Mouse (Mus musculus) embryo, embryonic 10 days (tissue): ENCODE results near the gene Chrnb4.

ENCODE experiments used
- DNase-seq: peaks from one replicate; pipeline ENCODE4 v3.0.0-alpha.2; 2015; ENCODE audit warnings: low spot score

The Chrnb4 gene

DNA sequence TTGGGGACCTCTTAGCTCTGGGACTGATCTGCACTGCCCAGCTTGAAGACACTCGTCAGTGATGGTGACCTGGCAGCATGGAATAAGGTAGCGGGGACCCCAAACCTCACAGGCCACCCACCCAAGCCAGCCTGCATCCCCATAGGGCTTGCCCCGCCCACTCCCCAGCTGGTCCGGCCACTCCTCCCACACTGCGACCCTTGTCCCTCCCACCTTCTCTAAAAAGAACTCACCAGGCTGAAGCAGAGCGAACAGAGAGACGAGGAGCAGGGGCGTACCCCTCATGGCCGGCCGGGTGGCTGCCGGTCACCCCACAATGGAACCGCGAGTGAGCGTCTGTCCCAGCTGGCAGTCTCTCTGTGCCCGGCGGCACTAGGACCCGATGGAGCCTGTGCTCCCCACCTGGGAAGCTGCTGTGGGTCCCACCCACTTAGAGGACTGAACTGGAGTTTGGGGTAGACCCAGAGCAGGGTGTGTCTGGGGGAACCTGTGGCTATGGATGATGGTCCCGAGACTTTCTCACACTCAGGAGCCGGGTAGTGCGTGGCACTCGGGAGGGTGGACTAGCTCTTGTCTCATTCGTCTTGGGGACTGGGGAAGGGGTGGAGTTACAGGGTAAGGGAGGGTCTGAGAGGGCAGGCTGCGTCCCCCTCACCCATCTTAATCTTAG is at the start of gene Chrnb4:
Gene Chrnb4, minus strand, starts transcription at position 569 of the 670 bp plus-strand sequence.
- peak; percentile 49 for DNase-seq

DNA sequence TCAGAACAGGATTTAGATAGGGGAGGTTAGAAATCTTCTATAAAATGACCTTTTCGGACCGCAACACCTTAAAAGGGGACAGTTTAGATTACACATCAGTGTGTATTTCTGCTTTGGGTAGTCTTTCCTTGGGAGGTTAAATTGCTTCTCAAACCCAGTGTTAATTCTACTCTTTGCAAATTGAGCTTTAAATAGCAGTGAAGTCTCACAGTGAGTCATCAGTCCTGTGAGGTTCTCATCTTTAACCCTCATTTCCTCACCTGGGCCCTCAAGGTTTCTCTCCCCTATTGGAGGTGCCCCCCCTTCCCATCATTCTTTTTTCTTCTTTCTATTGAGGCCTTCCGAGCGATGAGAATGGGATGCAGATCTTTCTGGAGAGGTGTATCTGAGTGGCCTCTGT is 48.3 kb upstream of the Chrnb4 start:
- no peak for DNase-seq

DNA sequence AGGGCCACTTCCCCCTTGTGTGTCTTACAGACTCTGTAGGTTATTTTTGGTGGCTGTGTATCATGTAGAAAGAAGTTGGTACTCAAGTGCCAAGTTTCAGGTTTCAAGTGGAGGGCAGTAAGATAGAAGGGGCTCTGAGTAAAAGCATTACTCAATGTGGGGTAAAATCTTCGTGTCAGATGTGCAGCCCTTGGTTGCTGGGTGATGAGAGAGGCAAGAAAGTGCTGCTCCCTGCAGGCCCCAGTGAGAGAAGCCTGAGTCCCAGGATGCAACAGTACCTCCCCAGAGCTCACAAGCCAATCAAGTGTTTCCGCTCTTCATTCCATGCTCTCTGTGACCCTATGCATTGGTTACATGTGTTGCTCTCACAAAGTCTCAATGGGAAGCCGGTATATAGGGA is 47.5 kb upstream of the Chrnb4 start:
- DNase-seq, result no peak

DNA sequence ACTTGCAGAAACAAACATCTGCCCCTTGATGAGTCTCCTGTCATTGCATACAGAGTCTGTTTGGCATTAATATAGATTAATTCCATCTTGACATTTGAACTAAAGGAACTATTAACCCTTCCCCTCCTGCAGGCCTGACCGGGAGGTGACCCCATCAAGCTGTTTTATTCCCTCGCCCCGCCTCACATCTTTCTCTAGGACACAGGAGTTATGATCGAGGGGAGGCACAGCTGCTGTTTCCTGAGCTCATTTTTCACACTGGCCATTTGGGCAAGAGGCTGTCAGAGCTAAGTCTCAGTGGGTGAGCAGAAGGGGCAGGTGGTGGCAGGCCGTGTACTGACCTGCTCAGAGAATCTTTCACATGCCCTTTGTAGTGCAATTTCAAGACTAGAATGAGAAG is 41.6 kb upstream of the Chrnb4 start:
- DNase-seq, result peak; percentile 84

DNA sequence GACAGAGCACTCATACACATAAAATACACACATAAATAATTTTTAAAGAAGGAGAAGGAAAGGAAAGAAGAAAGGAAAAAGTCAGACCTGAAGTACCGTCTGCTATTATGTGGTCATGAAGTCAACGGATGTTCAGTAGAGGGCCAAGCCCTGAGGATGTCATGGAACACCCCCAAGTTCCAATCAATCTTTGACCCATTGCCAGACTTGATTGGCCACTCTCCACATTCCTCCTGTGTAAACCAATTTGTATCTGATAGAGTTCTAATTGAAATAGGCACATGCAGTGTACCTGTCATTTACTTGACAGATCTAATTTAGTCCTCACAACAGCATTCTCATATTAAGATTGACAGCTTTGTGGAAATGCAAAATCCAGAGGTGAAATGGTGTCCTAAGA is 40.6 kb upstream of the Chrnb4 start:
- DNase-seq, result no peak

DNA sequence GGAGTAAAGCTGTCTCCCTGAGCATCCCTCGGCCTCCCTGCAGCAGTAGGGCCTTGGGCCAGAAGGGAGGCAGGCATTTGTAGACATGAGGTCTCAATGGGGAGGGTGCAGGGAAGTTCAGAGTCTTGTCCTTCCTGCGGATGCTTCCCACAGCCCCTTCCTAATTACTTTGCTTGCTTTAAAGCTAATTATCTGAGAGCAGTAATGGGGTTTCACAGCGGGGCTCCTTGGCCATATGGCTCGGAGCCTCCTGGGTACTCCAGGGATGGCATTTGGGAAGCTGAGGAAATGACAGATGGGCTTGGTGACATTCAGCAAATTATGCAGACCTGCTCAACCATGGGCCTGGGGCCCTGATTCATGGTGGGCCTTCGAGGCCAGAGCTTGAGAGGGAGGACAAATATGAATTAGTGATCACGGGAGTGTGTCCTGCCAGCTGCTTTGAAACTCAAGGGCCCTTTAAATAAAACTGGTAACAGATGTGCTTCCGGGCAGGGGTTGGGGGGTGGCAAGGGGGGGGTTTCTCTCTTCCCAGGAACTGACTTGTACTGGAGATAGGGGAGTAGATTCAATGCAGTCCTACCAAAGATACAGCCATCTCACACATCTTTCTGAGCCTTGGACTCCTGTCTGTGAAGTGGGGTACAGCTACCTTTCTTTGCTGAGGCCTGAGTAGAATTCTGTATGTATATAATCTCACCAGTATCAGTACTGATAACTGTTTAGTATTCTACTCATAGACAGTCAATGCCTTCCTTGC is 34.8 kb upstream of the Chrnb4 start:
- DNase-seq, result peak; percentile 61

DNA sequence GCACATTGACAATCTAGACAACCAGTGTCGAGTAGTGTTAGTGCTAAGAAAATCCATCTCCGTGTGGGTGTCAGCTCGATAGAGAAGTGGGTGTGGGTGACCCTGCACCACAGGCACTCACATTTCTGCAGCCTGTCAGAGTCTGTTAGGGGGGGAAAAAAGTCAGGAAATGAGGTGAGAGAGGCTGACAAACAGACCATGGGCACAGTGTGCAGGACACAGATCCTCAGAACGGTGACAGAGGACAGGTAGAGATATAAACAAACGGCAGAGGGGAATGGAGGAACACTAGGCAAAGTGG is 19.3 kb upstream of the Chrnb4 start:
- DNase-seq, result no peak

DNA sequence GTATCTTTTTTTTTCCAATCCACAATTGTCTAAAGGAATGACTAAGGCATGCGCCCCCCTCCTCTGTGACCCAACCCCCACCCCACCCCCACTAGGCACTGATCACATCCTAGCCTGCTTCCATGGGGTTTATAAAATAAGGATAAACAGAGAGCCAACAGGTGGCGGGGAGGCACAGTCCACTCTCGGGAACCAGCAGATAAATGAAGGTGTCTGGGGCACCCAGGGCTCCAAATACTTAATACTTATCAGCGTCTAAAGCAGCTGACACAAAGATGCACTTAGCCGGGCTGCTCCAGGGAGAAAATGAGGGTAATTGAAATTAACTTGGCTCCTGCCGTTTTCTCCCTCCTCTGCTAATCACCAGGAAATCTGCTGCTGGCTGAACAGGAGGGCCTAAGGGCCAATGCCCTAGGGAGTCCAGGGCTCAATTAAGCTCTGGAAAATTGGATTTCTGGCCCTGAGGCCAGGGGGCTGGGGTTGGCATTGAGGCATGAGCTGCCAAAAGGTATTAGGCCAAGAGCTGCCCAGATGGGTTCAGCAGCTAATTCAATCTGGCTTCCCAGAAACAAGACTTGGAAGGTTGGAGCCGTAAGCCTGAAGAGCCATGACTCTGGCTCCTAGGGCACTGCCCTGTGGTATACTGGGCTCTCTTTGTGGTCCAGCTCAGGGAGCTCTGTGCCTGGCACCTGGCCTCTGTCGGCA is 18.8 kb upstream of the Chrnb4 start:
- DNase-seq, result peak; percentile 56

DNA sequence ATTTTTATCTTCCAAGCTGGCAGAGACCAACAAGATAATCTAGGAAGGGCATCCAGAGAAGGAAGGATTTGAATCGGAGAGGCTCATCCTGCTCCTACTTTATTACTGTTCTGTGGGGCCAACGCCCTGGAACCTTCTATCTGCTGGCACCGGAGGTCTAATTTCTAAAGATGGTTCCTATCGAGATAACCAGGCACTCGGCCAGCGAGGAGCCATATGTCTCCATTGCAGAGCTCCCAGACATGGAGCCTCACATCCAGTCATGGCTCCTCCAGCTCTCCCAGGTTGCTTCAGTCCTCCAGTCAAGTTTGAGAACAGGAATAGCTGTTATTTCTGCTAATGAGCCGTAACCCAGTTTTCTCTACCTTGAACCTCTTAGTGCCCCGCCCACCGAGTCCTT is 16.7 kb upstream of the Chrnb4 start:
- no peak for DNase-seq

DNA sequence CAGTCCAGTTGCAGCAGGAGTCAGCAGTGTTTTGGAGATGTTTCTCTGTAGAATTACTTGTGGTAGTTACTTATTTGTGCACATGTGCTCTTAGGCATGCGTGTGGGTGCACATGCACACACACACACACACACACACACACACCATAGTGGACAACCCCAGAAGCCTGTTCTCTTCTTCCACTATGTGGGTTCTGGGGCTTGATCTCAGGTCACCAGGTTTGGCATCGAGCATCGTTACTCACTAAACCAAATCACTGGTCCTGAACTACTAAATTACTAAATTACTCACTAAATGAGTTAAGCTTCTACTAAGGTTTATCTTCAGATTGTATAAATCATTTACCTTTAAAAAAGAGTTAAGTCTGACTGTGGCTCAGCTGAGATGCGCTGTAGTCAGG is 9.5 kb upstream of the Chrnb4 start:
- DNase-seq, result no peak

DNA sequence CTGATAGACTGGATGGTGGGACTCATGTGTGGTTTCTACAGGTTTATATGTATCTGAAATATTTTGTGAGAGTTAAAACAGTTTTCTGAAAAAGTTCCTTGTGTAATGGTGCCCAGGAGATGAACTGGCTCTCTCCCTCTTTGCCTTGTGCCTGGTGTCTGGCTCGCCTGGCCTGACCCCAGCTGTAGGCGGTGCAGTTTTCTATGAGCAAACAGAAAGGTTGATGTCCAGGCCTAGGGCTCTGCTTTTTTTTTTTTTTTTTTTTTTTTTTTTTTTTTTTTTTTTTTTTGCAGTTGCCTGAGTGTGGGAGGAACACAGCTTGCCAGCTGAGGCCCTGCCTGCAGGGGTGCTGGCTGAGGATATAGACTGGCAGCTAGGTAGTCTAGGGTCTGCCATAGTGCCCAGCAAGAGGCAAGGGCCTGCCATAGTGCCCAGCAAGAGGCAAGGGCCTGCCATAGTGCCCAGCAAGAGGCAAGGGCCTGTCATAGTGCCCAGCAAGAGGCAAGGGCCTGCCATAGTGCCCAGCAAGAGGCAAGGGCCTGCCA is 6.9 kb upstream of the Chrnb4 start:
- no peak for DNase-seq

DNA sequence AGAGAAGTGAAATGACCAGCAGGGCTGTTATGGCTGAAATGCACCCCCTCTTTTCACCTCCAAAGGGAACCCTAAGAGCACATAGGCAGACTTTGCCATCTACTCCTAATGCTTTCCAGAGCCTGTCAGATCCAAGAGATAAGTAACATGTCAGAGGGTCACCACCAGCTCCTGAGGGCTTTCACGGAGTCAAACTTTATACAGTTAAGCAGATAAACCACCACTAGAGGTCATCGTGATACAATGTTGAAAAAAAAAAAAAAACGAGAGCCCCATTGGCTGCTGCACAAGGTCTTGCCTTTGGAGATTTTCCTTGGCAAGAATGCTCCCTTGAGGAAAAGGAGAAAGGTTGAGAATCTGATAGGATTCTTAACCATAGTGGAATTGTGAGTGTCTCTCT is 1.8 kb downstream of the Chrnb4 start:
- peak; percentile 63 for DNase-seq

DNA sequence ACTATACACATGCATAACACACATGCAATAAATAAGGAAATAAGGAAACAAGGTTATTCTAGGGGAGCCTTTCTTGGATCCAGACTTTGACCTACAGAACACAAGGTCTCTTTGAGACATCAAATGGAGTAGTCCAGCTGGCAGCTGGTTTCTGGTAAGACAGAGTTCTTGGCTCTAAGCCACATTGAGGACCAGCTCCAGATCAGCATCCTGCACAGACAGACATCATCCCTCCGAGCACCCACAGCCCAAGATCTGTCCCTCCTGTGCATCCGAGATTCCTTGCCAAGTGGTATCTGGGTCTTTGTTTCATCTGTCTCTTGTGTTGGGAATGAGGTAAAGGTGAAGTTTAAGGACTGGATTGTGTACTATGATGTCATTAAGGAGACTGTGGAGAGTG is 3.6 kb downstream of the Chrnb4 start:
- no peak for DNase-seq

DNA sequence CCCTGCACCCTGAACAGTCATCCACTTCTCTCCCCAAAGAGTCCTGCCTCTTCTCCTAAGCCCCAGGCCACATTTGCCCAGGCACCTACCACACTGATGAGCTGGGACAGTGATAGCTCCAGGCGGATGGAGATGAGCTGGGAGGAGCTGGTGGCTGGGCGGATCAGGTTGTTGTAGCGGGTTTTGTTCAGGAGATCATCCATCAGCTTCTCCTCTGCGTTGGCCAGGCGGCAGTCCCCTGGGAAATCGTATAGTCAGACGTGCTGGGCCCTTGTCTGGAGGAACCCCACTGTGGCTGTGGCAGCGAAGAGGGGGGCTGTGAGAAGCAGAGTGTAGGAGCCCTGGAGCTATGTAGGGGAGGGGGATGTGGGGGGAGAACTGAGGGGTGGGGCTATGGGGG is 4.9 kb downstream of the Chrnb4 start:
- peak; percentile 58 for DNase-seq

DNA sequence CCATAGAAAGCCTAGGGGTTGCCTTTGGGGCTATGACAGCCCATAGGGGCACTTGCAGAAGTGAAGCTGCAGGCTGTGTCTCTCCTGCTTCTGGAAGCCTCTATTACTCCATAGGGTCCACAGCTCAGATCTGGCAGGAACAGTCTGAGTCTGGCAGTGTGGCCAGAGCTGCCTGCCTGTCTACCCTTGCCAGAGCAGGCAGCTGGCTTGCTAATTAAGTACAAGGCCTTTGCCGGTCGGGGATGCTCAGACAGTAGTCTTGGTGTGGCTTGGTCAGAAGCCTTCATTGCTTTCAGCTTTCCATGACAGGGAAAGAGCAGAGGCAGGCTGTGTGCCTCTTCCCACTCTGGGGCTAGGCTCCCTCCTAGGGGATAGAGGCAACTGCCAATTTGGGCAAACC is 7.2 kb downstream of the Chrnb4 start:
- DNase-seq, result no peak

DNA sequence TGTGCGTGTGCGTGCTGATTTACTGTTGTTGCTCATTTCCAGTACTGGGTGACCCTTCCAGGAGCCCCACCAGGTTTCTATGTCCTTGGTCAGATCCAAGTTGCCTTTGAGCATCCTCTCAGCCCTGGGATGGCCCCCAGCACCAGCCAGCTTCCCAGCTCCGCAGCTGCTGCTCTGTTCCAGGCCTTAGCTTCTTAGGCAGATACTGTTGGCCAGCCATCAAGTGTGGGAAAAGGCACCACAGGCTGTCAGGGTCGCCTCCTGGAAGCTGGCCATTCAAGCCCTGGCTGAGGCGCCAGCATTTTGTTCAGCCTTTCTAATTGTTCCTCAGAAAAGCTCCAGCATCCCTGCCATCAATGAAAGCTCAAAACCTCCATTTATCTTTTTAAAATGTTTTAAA is 8.6 kb downstream of the Chrnb4 start:
- no peak for DNase-seq

DNA sequence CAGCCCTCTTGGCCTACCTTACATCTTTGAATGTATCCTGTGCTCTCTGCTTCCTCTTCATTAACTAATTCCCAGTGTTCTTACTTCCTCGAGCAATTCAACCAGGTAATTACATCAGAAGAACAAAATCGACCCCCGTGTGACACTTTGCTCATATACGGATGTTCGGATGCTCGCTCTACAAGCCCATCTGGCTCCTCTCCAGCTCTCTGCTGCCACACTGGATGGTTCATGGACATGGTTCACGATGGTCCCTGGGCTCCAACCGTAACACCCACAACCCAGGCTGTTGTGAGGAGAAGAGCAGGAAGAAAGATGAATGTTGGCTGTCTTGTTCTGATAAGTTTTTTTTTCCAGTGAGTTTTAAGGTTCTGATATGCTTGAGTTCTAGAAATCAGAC is 9.6 kb downstream of the Chrnb4 start:
- DNase-seq, result no peak

DNA sequence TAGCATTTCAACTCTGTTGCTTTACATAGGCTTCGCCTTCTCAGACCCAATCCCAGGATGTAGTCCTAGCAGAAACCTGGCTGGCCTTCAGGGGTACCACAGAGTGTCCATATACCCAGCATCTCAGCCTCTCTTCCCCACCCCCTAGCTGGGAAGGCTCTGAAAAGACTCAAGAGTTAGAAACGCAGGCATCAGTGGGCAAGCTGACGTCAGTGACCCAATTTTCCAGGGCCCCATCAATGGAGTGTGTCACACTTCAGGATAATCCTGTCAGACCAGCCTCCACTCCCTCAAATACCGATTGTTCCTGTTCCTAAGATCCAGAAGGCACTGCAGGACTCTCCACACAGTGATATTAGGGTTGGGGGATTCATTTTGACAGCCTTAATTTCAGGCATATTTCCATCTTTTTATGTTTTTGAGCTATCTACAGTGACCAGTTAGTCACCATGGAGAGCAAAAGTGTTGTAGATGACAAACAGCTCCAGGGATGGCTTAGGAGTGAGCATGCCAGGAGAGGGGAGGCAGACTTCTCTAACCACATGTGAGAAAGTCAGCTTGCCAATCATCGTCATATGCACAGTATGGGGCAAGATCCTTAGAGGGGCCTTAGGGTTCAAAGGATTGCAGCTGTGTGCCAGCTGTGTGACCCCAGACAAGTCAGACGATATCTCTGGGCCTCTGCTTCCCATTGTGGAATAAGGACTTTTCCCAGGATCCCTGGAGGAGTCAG is 17.0 kb downstream of the Chrnb4 start:
- DNase-seq, result no peak

DNA sequence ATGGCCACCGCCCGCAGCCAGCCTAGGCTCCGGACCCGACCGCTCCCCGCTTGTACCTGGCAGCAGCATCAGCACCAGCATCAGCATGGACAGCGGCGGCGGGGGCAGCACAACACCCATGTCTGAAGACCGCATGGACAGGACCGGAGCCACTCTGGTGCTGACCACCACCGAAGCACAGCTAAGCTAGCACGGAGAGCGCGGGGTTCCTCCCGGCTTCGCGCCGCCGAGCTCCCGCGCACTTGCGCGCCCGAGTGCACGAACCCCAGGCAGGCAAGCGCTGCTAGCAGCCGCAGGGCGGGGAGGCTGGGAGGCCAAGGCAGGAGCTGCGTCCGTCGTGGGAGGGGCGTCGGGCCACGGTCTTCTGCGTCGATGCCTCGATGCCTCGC is 22.3 kb downstream of the Chrnb4 start, which contains the start of gene Chrna3:
Gene Chrna3, minus strand, starts transcription at position 288 of the 389 bp plus-strand sequence.
- DNase-seq, result peak; percentile 77

DNA sequence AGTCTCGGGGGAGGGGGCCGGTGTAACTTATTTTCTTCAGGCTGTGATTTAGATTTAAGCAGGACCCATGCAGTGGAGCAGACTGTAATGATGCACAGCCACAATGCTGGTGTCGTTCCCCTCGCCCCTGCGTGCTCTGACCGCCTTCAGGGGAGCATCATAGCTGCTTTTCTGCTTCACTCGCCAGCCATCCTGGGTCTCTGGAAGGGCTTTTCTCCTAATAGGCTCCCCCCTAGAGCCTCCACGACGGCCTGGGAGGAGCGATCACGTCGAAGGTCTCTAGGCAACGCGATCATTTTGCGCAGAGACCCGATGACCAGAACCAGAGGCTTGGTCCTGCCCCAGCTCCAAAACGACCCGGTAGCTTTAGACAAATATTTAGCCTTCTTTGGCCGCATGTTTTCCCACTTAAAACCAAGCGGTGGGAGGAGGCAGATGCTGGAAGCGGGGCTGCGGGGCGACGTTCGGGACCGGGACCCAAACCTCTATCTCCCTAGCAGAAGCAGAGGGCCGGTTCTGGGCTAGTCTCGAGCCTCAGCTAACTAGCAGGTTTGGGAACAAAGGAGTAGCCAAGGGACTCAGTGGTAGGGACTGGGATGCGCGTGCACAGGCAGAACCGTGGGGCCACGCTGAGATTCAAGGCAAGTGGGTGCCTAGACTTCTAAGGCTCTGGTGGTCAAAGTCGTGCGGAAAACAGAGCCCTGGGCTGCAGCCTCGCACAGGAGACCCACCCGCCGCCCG is 22.9 kb downstream of the Chrnb4 start:
- peak; percentile 13 for DNase-seq

DNA sequence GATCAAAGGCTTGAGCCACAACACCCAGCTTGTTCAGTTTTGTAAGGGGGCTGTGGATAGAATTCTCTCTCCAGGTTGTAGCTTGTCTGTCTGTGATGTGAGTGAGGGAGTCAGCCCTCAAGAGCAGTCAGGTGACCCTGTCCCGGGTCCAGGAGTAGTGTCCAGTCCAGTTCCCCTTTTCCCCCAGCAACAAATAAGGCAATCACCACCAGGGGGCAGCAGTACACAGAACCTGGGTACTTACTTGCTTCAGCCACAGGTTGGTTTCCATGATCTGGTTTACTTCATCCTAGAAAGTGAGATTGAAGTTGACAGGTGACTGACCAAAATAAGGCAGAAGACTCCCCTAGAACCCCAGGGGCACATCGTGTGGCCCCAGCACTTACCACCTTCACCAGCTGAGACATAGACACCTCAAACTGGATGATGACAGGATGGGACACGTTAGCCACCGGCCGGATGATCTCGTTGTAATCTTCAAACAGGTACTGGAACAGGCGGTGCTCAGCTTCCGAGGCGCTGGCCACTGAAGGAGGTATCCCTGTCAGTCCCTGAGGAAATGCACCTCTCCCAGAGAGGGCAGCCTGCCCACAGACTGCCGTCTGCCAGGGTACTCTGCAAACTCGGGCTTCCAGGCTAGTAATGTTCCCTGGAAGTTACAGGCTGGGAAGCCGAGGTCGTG is 24.5 kb downstream of the Chrnb4 start:
- peak; percentile 89 for DNase-seq
